Mouse (Mus musculus) ES-Bruce4 (cell line): Measurements from ENCODE around the gene Fads6.

Experiments used
- CTCF ChIP-seq: IDR thresholded peaks from one replicate; pipeline ENCODE4 v1.8.1; 2011; ENCODE audit warnings: low read depth, low read length
- EP300 ChIP-seq: IDR thresholded peaks from 2 replicates; pipeline ENCODE4 v1.6.1; 2011; ENCODE audit warnings: low read depth, low read length; ENCODE audit not compliant: insufficient read depth

DNA sequence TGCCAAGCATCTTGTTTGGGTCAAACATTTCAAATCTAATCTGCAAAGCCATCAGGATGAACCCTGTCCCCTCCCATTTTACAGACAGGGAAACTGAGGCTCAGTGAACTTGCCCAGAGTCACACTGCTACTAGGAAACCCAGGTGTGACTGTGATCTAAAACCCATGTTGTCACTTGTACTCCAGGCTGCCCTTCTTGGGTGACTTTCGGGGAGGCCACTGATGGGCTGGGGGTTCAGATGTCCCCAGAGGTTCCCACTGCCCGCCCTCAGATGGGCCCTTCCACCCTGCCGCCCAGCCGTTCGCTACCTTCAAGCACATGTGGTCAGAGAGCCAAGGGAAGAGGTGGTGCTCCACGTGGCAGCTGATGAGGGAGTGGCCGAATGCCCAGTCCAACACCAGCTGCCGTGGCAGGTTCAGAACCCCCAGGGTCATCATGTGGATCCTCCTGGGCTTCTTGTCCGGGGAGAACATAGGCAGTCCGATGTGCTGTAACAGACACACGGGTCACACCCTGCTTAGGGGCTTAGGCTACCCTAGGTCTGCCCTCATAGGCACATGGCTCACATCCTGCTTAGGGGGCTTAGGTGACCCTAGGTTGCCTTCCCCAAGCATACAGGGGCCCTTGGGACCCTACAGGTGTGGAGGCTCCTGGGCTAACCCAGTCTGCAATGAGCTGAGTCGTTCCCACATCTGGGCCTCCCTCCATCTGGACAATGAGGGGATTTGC, 13.4 kb downstream of the Fads6 start:
- TF ChIP-seq EP300 (no peak), CTCF (no peak)
